Mouse (Mus musculus) adrenal gland (tissue): ENCODE measurements around the gene Ddx47.

Experiments used
- intact Hi-C: fragments of 180-260 bp; cut with DNase I; formaldehyde crosslinking; loops from one replicate; pipeline ENCODE4 v1.15.1; 2025
- long read RNA-seq, 2 experiments: library from polyadenylated mRNA; unstranded; transcript quantifications; one replicate each; pipeline ENCODE4 v2.0.0; 2020; ENCODE audit warnings: borderline replicate concordance in 1 of 2; ENCODE audit not compliant: insufficient replicate concordance in 1 of 2

The Ddx47 gene
- long read RNA-seq, experiment 1, transcript Ddx47-201 (12 exons, 1,764 nt) = major isoform, 17 of 25 reads
- long read RNA-seq, experiment 1, partial matches to known transcripts = 3 of 25 reads
- long read RNA-seq, experiment 1, other reads (novel, unspliced or antisense) = 4 of 25 reads
- long read RNA-seq, experiment 2, transcript Ddx47-201 (12 exons, 1,764 nt) = major isoform, 31 of 43 reads
- long read RNA-seq, experiment 2, partial matches to known transcripts = 11 of 43 reads
- long read RNA-seq, experiment 2, other reads (novel, unspliced or antisense) = 1 of 43 reads

- intact Hi-C loops = no loop called here
These were observed at the start of gene Ddx47 for GRCm38 (mm10) chr6:135011048-135011733. Ddx47 (plus strand) TSS chr6:135011612.

- intact Hi-C loops = no loop called here
These were observed 49.4 kb upstream of the Ddx47 start for GRCm38 (mm10) chr6:134961858-134962517.

- intact Hi-C loops = no loop called here
These were observed 48.9 kb upstream of the Ddx47 start for GRCm38 (mm10) chr6:134962518-134962893.

GRCm38 (mm10) chr6:134963910-134964309 lies 47.5 kb upstream of the Ddx47 start:
- intact Hi-C loops = no loop called here

- intact Hi-C loops = no loop called here
These were observed 44.7 kb upstream of the Ddx47 start for GRCm38 (mm10) chr6:134966681-134967080.

GRCm38 (mm10) chr6:134968326-134968725 lies 43.1 kb upstream of the Ddx47 start:
- intact Hi-C loops = no loop called here

GRCm38 (mm10) chr6:134969498-134969897 lies 41.9 kb upstream of the Ddx47 start:
- intact Hi-C loops = no loop called here

GRCm38 (mm10) chr6:134972096-134972495 lies 39.3 kb upstream of the Ddx47 start:
- intact Hi-C loops = no loop called here

GRCm38 (mm10) chr6:134976628-134977027 lies 34.8 kb upstream of the Ddx47 start:
- intact Hi-C loops = no loop called here

GRCm38 (mm10) chr6:134981231-134982062 lies 30.0 kb upstream of the Ddx47 start, which contains the start of gene Apold1:
Apold1 (plus strand) TSS chr6:134981718.
- intact Hi-C loops = no loop called here

- intact Hi-C loops = no loop called here
These were observed 27.7 kb upstream of the Ddx47 start for GRCm38 (mm10) chr6:134983529-134984370.

GRCm38 (mm10) chr6:134984748-134985147 lies 26.7 kb upstream of the Ddx47 start:
- intact Hi-C loops = no loop called here

GRCm38 (mm10) chr6:134988377-134988776 lies 23.0 kb upstream of the Ddx47 start:
- intact Hi-C loops = no loop called here

GRCm38 (mm10) chr6:134990674-134991073 lies 20.7 kb upstream of the Ddx47 start:
- intact Hi-C loops = no loop called here

- intact Hi-C loops = no loop called here
These were observed 17.3 kb upstream of the Ddx47 start for GRCm38 (mm10) chr6:134994031-134994651.

- intact Hi-C loops = no loop called here
These were observed 16.4 kb upstream of the Ddx47 start for GRCm38 (mm10) chr6:134994985-134995384.

GRCm38 (mm10) chr6:134996918-134997317 lies 14.5 kb upstream of the Ddx47 start:
- intact Hi-C loops = no loop called here

- intact Hi-C loops = no loop called here
These were observed 13.3 kb upstream of the Ddx47 start for GRCm38 (mm10) chr6:134998076-134998475.

GRCm38 (mm10) chr6:134998781-134999180 lies 12.6 kb upstream of the Ddx47 start:
- intact Hi-C loops = no loop called here

GRCm38 (mm10) chr6:135000272-135000671 lies 11.1 kb upstream of the Ddx47 start:
- intact Hi-C loops = no loop called here
